Mouse (Mus musculus): ENCODE measurements around the gene Cryba4. TPM values are rescaled to one million over a fixed set of nuclear protein-coding genes. Genes with fewer than 3 reads are reported as not detected.

Cryba4 gene
- total and polyA plus RNA-seq, 2 experiments from 2014 or later, result 1.6 to 3.7 TPM

- DNase-seq (ENCODE audit: low spot score), result no peak
- ATAC-seq (ENCODE audit: insufficient read depth, low read depth), result no peak
- WGBS, result 56% methylated on average over 6 of the region's 6 CpGs
- no peak overlapping the region for H3K9ac ChIP-seq (replicated peaks; ENCODE audit: low read depth, low read length)
- no peak for TF ChIP-seq CTCF (IDR thresholded peaks at IDR 0.05; ENCODE audit: low read depth)
- TF ChIP-seq EP300 (IDR thresholded peaks at IDR 0.05; ENCODE audit: low read depth), result no peak
- no peaks in the 10 kb centered on the region for H3K36me3 ChIP-seq (replicated peaks; ENCODE audit: control insufficient read depth, insufficient read depth, low read length)
- 0 out of 2 replicates have a peak overlapping the region, but pooled peaks have one; percentile 12 for H3K4me2 ChIP-seq (ENCODE audit: low read depth, low read length)
- H3K4me3 ChIP-seq (ENCODE audit: low read depth, low read length), result no peak overlapping the region
- no peaks in the 10 kb centered on the region for H3K27me3 ChIP-seq (ENCODE audit: control insufficient read depth, insufficient read depth, low read length)
- H3K27ac ChIP-seq (ENCODE audit: low read depth), result peak overlapping the region; percentile 78
- no peaks in the 10 kb centered on the region for H3K9me3 ChIP-seq (replicated peaks; ENCODE audit: control insufficient read depth, low read length)
- peaks cover 64% of the 10 kb centered on the region for H3K4me1 ChIP-seq (ENCODE audit: control insufficient read depth, insufficient read depth)
These were observed 29.9 kb upstream of the Cryba4 start for GRCm38 (mm10) chr5:112282123-112282779.

- Histone ChIP-seq H3K27ac (ENCODE audit: low read depth) (peak overlapping the region; percentile 78), H3K9me3 (replicated peaks; ENCODE audit: control insufficient read depth, low read length) (no peaks in the 10 kb centered on the region), H3K27me3 (ENCODE audit: control insufficient read depth, insufficient read depth, low read length) (no peaks in the 10 kb centered on the region), H3K36me3 (replicated peaks; ENCODE audit: control insufficient read depth, insufficient read depth, low read length) (no peaks in the 10 kb centered on the region), H3K9ac (replicated peaks; ENCODE audit: low read depth, low read length) (no peak overlapping the region), H3K4me2 (ENCODE audit: low read depth, low read length) (no peak overlapping the region), H3K4me3 (ENCODE audit: low read depth, low read length) (no peak overlapping the region), H3K4me1 (ENCODE audit: control insufficient read depth, insufficient read depth) (peaks cover 58% of the 10 kb centered on the region)
- TF ChIP-seq CTCF (IDR thresholded peaks at IDR 0.05; ENCODE audit: low read depth), result no peak
- TF ChIP-seq EP300 (IDR thresholded peaks at IDR 0.05; ENCODE audit: low read depth), result no peak
- 70% methylated on average over 4 of the region's 4 CpGs for WGBS
- ATAC-seq (ENCODE audit: insufficient read depth, low read depth), result no peak
- no peak for DNase-seq (ENCODE audit: low spot score)
These were observed 29.4 kb upstream of the Cryba4 start for GRCm38 (mm10) chr5:112281676-112282075.

GRCm38 (mm10) chr5:112280863-112281660 lies 28.7 kb upstream of the Cryba4 start:
- H3K9me3 ChIP-seq (replicated peaks; ENCODE audit: control insufficient read depth, low read length), result no peaks in the 10 kb centered on the region
- no peak overlapping the region for H3K9ac ChIP-seq (replicated peaks; ENCODE audit: low read depth, low read length)
- no peak overlapping the region for H3K4me2 ChIP-seq (ENCODE audit: low read depth, low read length)
- peaks cover 56% of the 10 kb centered on the region for H3K4me1 ChIP-seq (ENCODE audit: control insufficient read depth, insufficient read depth)
- ATAC-seq (ENCODE audit: insufficient read depth, low read depth), result no peak
- no peak overlapping the region for H3K4me3 ChIP-seq (ENCODE audit: low read depth, low read length)
- TF ChIP-seq EP300 (IDR thresholded peaks at IDR 0.05; ENCODE audit: low read depth), result no peak
- no peak for TF ChIP-seq CTCF (IDR thresholded peaks at IDR 0.05; ENCODE audit: low read depth)
- peak overlapping the region; percentile 51 for H3K27ac ChIP-seq (ENCODE audit: low read depth)
- no peaks in the 10 kb centered on the region for H3K27me3 ChIP-seq (ENCODE audit: control insufficient read depth, insufficient read depth, low read length)
- no peaks in the 10 kb centered on the region for H3K36me3 ChIP-seq (replicated peaks; ENCODE audit: control insufficient read depth, insufficient read depth, low read length)
- WGBS, result 63% methylated on average over 14 of the region's 15 CpGs
- DNase-seq (ENCODE audit: low spot score), result no peak

- DNase-seq (ENCODE audit: low spot score) (no peak), ATAC-seq (ENCODE audit: insufficient read depth, low read depth) (no peak)
- H3K9me3 ChIP-seq (replicated peaks; ENCODE audit: control insufficient read depth, low read length), result no peaks in the 10 kb centered on the region
- TF ChIP-seq CTCF (IDR thresholded peaks at IDR 0.05; ENCODE audit: low read depth), result no peak
- no peak for TF ChIP-seq EP300 (IDR thresholded peaks at IDR 0.05; ENCODE audit: low read depth)
- H3K36me3 ChIP-seq (replicated peaks; ENCODE audit: control insufficient read depth, insufficient read depth, low read length), result no peaks in the 10 kb centered on the region
- H3K9ac ChIP-seq (replicated peaks; ENCODE audit: low read depth, low read length), result no peak overlapping the region
- peaks cover 49% of the 10 kb centered on the region for H3K4me1 ChIP-seq (ENCODE audit: control insufficient read depth, insufficient read depth)
- H3K4me2 ChIP-seq (ENCODE audit: low read depth, low read length), result 0 out of 2 replicates have a peak overlapping the region, but pooled peaks have one; percentile 4
- peak overlapping the region; percentile 51 for H3K27ac ChIP-seq (ENCODE audit: low read depth)
- H3K4me3 ChIP-seq (ENCODE audit: low read depth, low read length), result no peak overlapping the region
- no peaks in the 10 kb centered on the region for H3K27me3 ChIP-seq (ENCODE audit: control insufficient read depth, insufficient read depth, low read length)
- 61% methylated on average over 7 of the region's 7 CpGs for WGBS
These were observed 27.8 kb upstream of the Cryba4 start for GRCm38 (mm10) chr5:112280151-112280550.

- no peak for TF ChIP-seq EP300 (IDR thresholded peaks at IDR 0.05; ENCODE audit: low read depth)
- TF ChIP-seq CTCF (IDR thresholded peaks at IDR 0.05; ENCODE audit: low read depth), result no peak
- Histone ChIP-seq H3K4me3 (ENCODE audit: low read depth, low read length) (no peak overlapping the region), H3K36me3 (replicated peaks; ENCODE audit: control insufficient read depth, insufficient read depth, low read length) (no peaks in the 10 kb centered on the region), H3K27ac (ENCODE audit: low read depth) (peak overlapping the region; percentile 51), H3K4me2 (ENCODE audit: low read depth, low read length) (peak overlapping the region; percentile 87), H3K27me3 (ENCODE audit: control insufficient read depth, insufficient read depth, low read length) (no peaks in the 10 kb centered on the region), H3K4me1 (ENCODE audit: control insufficient read depth, insufficient read depth) (peaks cover 42% of the 10 kb centered on the region), H3K9ac (replicated peaks; ENCODE audit: low read depth, low read length) (no peak overlapping the region), H3K9me3 (replicated peaks; ENCODE audit: control insufficient read depth, low read length) (no peaks in the 10 kb centered on the region)
- ATAC-seq (ENCODE audit: insufficient read depth, low read depth) (no peak), DNase-seq (ENCODE audit: low spot score) (no peak)
- WGBS, result 66% methylated on average over 17 of the region's 17 CpGs
These were observed 27.1 kb upstream of the Cryba4 start for GRCm38 (mm10) chr5:112279181-112280021.

All from heart, postnatal 0 days (tissue).